Mouse (Mus musculus) heart, adult 2 months (tissue): ENCODE measurements around the gene Atad3a.

Experiments
- CTCF ChIP-seq: fragments of 200-600 bp; IDR thresholded peaks from 2 replicates; pipeline ENCODE4 v1.8.1; 2022; ENCODE audit warnings: antibody characterized with exemption, mild to moderate bottlenecking, moderate library complexity
- EP300 ChIP-seq: fragments of 200-500 bp; IDR thresholded peaks from 2 replicates; pipeline ENCODE4 v1.6.1; 2011; ENCODE audit warnings: low read depth, low read length, control low read depth; ENCODE audit not compliant: insufficient read depth

DNA sequence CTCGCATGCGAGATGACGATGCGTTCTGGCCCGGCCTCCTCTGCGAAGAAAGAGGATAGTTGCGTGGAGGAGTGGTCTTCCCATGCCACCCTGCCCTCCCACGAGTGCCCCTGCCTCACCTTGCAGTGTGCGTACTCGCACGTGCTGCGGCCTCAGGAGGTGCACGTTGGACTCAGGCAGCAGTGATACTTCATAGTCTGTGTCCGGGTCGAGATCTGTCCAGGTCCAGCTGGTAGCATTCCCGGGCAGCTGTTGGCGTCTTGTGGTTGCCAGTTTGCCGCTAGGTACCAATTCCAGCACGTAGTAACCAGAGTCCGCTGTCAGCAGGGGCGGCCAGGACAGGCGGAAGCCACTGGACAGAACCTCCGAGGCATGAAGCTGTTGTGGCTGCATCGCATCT, 9.7 kb upstream of the Atad3a start:
- TF ChIP-seq CTCF = no peak
- TF ChIP-seq EP300 = no peak
